In the genomic region with DNA sequence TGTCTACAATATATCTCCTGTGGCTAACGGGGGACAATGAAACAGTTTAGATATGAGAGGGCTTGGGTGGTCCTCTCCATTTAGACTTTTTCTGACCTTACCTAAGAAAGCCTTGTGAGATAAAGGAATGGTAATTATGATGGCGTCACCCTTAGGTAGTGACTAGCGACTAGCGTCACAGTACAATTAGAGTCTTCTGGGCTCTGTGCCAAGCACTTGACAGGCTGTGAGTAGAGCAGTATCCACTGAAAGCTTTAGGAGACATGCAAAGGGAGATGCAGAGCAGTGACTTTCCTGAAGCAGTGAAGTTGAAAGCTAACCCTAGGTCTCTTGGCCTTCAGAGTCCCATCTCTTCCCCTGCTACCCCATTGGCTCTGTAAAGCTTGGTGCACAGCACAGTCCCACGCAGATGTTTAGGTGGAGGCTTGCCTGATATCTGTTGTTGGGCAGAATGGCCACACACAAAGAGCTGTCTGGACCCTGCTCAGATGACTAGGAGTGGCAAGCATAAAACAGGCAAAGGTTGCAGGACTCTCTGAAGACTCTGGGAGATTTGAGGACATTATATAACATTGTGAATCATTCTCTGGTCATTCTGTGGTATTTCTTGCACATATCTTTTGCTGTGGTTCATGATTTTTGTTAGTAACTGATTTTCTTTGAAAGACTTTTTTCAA, we compare ENCODE assay signal across 8 mouse cellular contexts. TPM values are rescaled to one million over a fixed set of nuclear protein-coding genes. Genes with fewer than 3 reads are reported as not detected.
A peak's percentile ranks its signal among the peaks of the same experiment; 100 is the strongest.
DNase-seq lines count a peak whose midpoint lies in the region; ATAC-seq and TF ChIP-seq lines count a peak whose summit lies in the region.

No protein-coding gene starts in this region.

- H3K9me3 ChIP-seq in midbrain, embryonic 12.5 days = no peaks in the 10 kb centered on the region
- H3K9me3 ChIP-seq in midbrain, embryonic 10.5 days (replicated peaks) = no peaks in the 10 kb centered on the region
- H3K9me3 ChIP-seq in forebrain, postnatal 0 days (ENCODE audit: low read length) = no peaks in the 10 kb centered on the region
- no peaks in the 10 kb centered on the region for H3K9me3 ChIP-seq in intestine, postnatal 0 days (ENCODE audit: control insufficient read depth)
- no peaks in the 10 kb centered on the region for H3K9me3 ChIP-seq in neural tube, embryonic 14.5 days (ENCODE audit: control insufficient read depth, low read length)

- no peaks in the 10 kb centered on the region for H3K36me3 ChIP-seq in midbrain, embryonic 12.5 days
- no peaks in the 10 kb centered on the region for H3K36me3 ChIP-seq in midbrain, embryonic 10.5 days
- no peaks in the 10 kb centered on the region for H3K36me3 ChIP-seq in forebrain, postnatal 0 days (ENCODE audit: insufficient read depth)
- no peaks in the 10 kb centered on the region for H3K36me3 ChIP-seq in intestine, postnatal 0 days (ENCODE audit: control insufficient read depth, insufficient read depth)
- no peaks in the 10 kb centered on the region for H3K36me3 ChIP-seq in neural tube, embryonic 14.5 days (ENCODE audit: control insufficient read depth, insufficient read depth, low read length)

- no peak for DNase-seq in midbrain, embryonic 10.5 days (ENCODE audit: low spot score)
- DNase-seq in forebrain, postnatal 0 days = peak; percentile 67
- no peak for DNase-seq in gastrocnemius, postnatal 25 days
- DNase-seq in urinary bladder, postnatal 36 days (ENCODE audit: low spot score in 2 of 2) = no peak

- no peak overlapping the region for H3K4me2 ChIP-seq in midbrain, embryonic 12.5 days (replicated peaks)
- no peak overlapping the region for H3K4me2 ChIP-seq in forebrain, postnatal 0 days (ENCODE audit: low read depth)
- H3K4me2 ChIP-seq in intestine, postnatal 0 days (replicated peaks; ENCODE audit: low read depth) = no peak overlapping the region
- no peak overlapping the region for H3K4me2 ChIP-seq in neural tube, embryonic 14.5 days (ENCODE audit: low read depth, low read length)

- H3K27ac ChIP-seq in midbrain, embryonic 12.5 days (replicated peaks) = no peak overlapping the region
- H3K27ac ChIP-seq in midbrain, embryonic 10.5 days (replicated peaks) = no peak overlapping the region
- H3K27ac ChIP-seq in forebrain, postnatal 0 days (ENCODE audit: low read depth, low read length) = no peak overlapping the region
- no peak overlapping the region for H3K27ac ChIP-seq in intestine, postnatal 0 days (ENCODE audit: low read depth, low read length)
- no peak overlapping the region for H3K27ac ChIP-seq in neural tube, embryonic 14.5 days (ENCODE audit: low read depth, low read length)

- H3K4me3 ChIP-seq in midbrain, embryonic 12.5 days = no peak overlapping the region
- no peak overlapping the region for H3K4me3 ChIP-seq in midbrain, embryonic 10.5 days
- H3K4me3 ChIP-seq in forebrain, postnatal 0 days (ENCODE audit: low read depth, low read length) = no peak overlapping the region
- H3K4me3 ChIP-seq in intestine, postnatal 0 days (ENCODE audit: low read depth, low read length) = no peak overlapping the region
- no peak overlapping the region for H3K4me3 ChIP-seq in neural tube, embryonic 14.5 days (ENCODE audit: low read depth, low read length)

- no peak for TF ChIP-seq CTCF in forebrain, postnatal 0 days (IDR thresholded peaks at IDR 0.05; ENCODE audit: low read depth)
- no peak for TF ChIP-seq CTCF in intestine, postnatal 0 days (IDR thresholded peaks at IDR 0.05; ENCODE audit: low read depth)

- H3K27me3 ChIP-seq in midbrain, embryonic 12.5 days = no peaks in the 10 kb centered on the region
- H3K27me3 ChIP-seq in midbrain, embryonic 10.5 days (ENCODE audit: low read depth, poor library complexity, severe bottlenecking) = no peaks in the 10 kb centered on the region
- no peaks in the 10 kb centered on the region for H3K27me3 ChIP-seq in forebrain, postnatal 0 days (ENCODE audit: insufficient read depth, low read length)
- no peaks in the 10 kb centered on the region for H3K27me3 ChIP-seq in intestine, postnatal 0 days (replicated peaks; ENCODE audit: control insufficient read depth, insufficient read depth, low read length)
- no peaks in the 10 kb centered on the region for H3K27me3 ChIP-seq in neural tube, embryonic 14.5 days (ENCODE audit: control insufficient read depth, insufficient read depth, low read length)

- whole genome bisulfite sequencing in midbrain, embryonic 12.5 days = 77% methylated on average over 5 of the region's 5 CpGs
- 96% methylated on average over 5 of the region's 5 CpGs for WGBS in midbrain, embryonic 10.5 days
- 31% methylated on average over 5 of the region's 5 CpGs for WGBS in forebrain, postnatal 0 days
- WGBS in intestine, postnatal 0 days = 21% methylated on average over 5 of the region's 5 CpGs
- 45% methylated on average over 5 of the region's 5 CpGs for WGBS in neural tube, embryonic 14.5 days

- H3K9ac ChIP-seq in midbrain, embryonic 12.5 days (replicated peaks) = no peak overlapping the region
- no peak overlapping the region for H3K9ac ChIP-seq in forebrain, postnatal 0 days
- H3K9ac ChIP-seq in intestine, postnatal 0 days (ENCODE audit: low read depth, low read length) = no peak overlapping the region
- no peak overlapping the region for H3K9ac ChIP-seq in neural tube, embryonic 14.5 days (replicated peaks; ENCODE audit: low read depth, low read length)

- peak; percentile 27 for ATAC-seq in midbrain, embryonic 12.5 days (ENCODE audit: low FRiP score, low read depth)
- peak; percentile 83 for ATAC-seq in forebrain, postnatal 0 days
- peak; percentile 67 for ATAC-seq in intestine, postnatal 0 days
- peak; percentile 58; the same call in 1 of the 2 replicates for ATAC-seq in neural tube, embryonic 14.5 days (ENCODE audit: low read depth)
- ATAC-seq in activated CD4-positive, CD25-positive, alpha-beta regulatory T cell, adult 4 months = no peak

- H3K4me1 ChIP-seq in midbrain, embryonic 12.5 days = peaks cover 4% of the 10 kb centered on the region; the same call in 1 of the 2 replicates
- no peaks in the 10 kb centered on the region for H3K4me1 ChIP-seq in midbrain, embryonic 10.5 days
- H3K4me1 ChIP-seq in forebrain, postnatal 0 days (ENCODE audit: insufficient read depth) = no peaks in the 10 kb centered on the region
- no peaks in the 10 kb centered on the region for H3K4me1 ChIP-seq in intestine, postnatal 0 days (replicated peaks; ENCODE audit: control insufficient read depth, insufficient read depth, low read length)
- no peaks in the 10 kb centered on the region for H3K4me1 ChIP-seq in neural tube, embryonic 14.5 days (ENCODE audit: control insufficient read depth, insufficient read depth, low read length)

RNA-seq across cellular contexts. Expression of a gene that starts 48.1 kb away (rescaled TPM):
- polyA plus RNA-seq in midbrain, embryonic 12.5 days (2016; fragmentation: Nextera tagmentation; extraction: Ambion mirVana) = 9.4 and 11.9 TPM in 2 replicates
- polyA plus RNA-seq in midbrain, embryonic 10.5 days (2016; fragmentation: Nextera tagmentation; extraction: Ambion mirVana) = 14.3 and 15.6 TPM in 2 replicates
- total RNA-seq in forebrain, postnatal 0 days (2014; rRNA removed) = 3.1 and 3.8 TPM in 2 replicates
- polyA plus RNA-seq in forebrain, postnatal 0 days (2015; fragmentation: Nextera tagmentation; extraction: Ambion mirVana) = 3.4 and 3.5 TPM in 2 replicates
- polyA plus RNA-seq in intestine, postnatal 0 days (2015; fragmentation: Nextera tagmentation; extraction: Ambion mirVana) = 7.9 and 8.4 TPM in 2 replicates
- 7.0 and 10.7 TPM in 2 replicates for polyA plus RNA-seq in neural tube, embryonic 14.5 days (2014; fragmentation: Nextera tagmentation; extraction: Ambion mirVana)
- polyA plus RNA-seq in activated CD4-positive, CD25-positive, alpha-beta regulatory T cell, adult 4 months (2017; shearing (Covaris generic)) = not detected
- total RNA-seq in gastrocnemius, postnatal 25 days (2021) = 1 to 10 TPM; 2.3 to 2.7 TPM
